In genomic region chr1:138209751-138210150, GRCm38 (mm10) we compare ENCODE assay signal across 21 mouse cellular contexts. TPM values are rescaled to one million over a fixed set of nuclear protein-coding genes. Genes with fewer than 3 reads are reported as not detected.
A peak's percentile ranks its signal among the peaks of the same experiment; 100 is the strongest.
DNase-seq lines count a peak whose midpoint lies in the region; ATAC-seq and TF ChIP-seq lines count a peak whose summit lies in the region.
"Had no signal": no experiment of that assay in that cellular context is flagged by ENCODE, and none has a peak within 500 bp of the region (broad histone marks: within the 10 kb centered on the region; RNA-seq: fewer than 3 reads in every experiment).

No protein-coding gene starts in this region.

- no peak overlapping the region for H3K27ac ChIP-seq in heart, embryonic 11.5 days (ENCODE audit: low read depth, low read length)
- no peak overlapping the region for H3K27ac ChIP-seq in liver, postnatal 0 days (ENCODE audit: low read depth)
- H3K27ac ChIP-seq in liver, embryonic 11.5 days (ENCODE audit: low read depth, low read length) = no peak overlapping the region
- no peak overlapping the region for H3K27ac ChIP-seq in left cerebral cortex, adult 2 months
- H3K27ac ChIP-seq: embryonic facial prominence, embryonic 12.5 days; forebrain, embryonic 15.5 days; heart, embryonic 10.5 days; heart, embryonic 15.5 days; hindbrain, embryonic 12.5 days had no signal

- no peaks in the 10 kb centered on the region for H3K36me3 ChIP-seq in heart, embryonic 11.5 days (ENCODE audit: control insufficient read depth, insufficient read depth, low read length)
- H3K36me3 ChIP-seq in liver, postnatal 0 days (replicated peaks; ENCODE audit: insufficient read depth, low read length) = no peaks in the 10 kb centered on the region
- H3K36me3 ChIP-seq in liver, embryonic 11.5 days (ENCODE audit: control insufficient read depth, insufficient read depth, low read length) = no peaks in the 10 kb centered on the region
- H3K36me3 ChIP-seq: embryonic facial prominence, embryonic 12.5 days; forebrain, embryonic 15.5 days; heart, embryonic 10.5 days; heart, embryonic 15.5 days; hindbrain, embryonic 12.5 days had no signal

- H3K4me3 ChIP-seq in heart, embryonic 11.5 days (ENCODE audit: low read depth, low read length) = no peak overlapping the region
- no peak overlapping the region for H3K4me3 ChIP-seq in liver, postnatal 0 days (ENCODE audit: low read depth, low read length)
- H3K4me3 ChIP-seq in liver, embryonic 11.5 days (ENCODE audit: low read depth, low read length) = no peak overlapping the region
- no peak overlapping the region for H3K4me3 ChIP-seq in left cerebral cortex, adult 2 months
- H3K4me3 ChIP-seq: embryonic facial prominence, embryonic 12.5 days; forebrain, embryonic 15.5 days; heart, embryonic 10.5 days; heart, embryonic 15.5 days; hindbrain, embryonic 12.5 days had no signal

- H3K9ac ChIP-seq in heart, embryonic 11.5 days (ENCODE audit: low read depth, low read length) = no peak overlapping the region
- no peak overlapping the region for H3K9ac ChIP-seq in liver, postnatal 0 days (replicated peaks)
- no peak overlapping the region for H3K9ac ChIP-seq in liver, embryonic 11.5 days (ENCODE audit: low read depth, low read length)
- H3K9ac ChIP-seq: embryonic facial prominence, embryonic 12.5 days; forebrain, embryonic 15.5 days; heart, embryonic 15.5 days; hindbrain, embryonic 12.5 days had no signal

- TF ChIP-seq EP300 in liver, postnatal 0 days (IDR thresholded peaks at IDR 0.05; ENCODE audit: low read depth) = no peak

- H3K27me3 ChIP-seq in heart, embryonic 11.5 days (ENCODE audit: control insufficient read depth, insufficient read depth, low read length) = no peaks in the 10 kb centered on the region
- no peaks in the 10 kb centered on the region for H3K27me3 ChIP-seq in liver, postnatal 0 days (ENCODE audit: insufficient read depth, low read length)
- no peaks in the 10 kb centered on the region for H3K27me3 ChIP-seq in liver, embryonic 11.5 days (replicated peaks; ENCODE audit: control insufficient read depth, insufficient read depth, low read length)
- H3K27me3 ChIP-seq: embryonic facial prominence, embryonic 12.5 days; forebrain, embryonic 15.5 days; heart, embryonic 15.5 days; hindbrain, embryonic 12.5 days had no signal

- DNase-seq in heart, postnatal 14 days = peak; percentile 3 to 4
- DNase-seq in kidney, adult 9 months = peak; percentile 85
- no peak for DNase-seq in kidney, postnatal 4 days
- no peak for DNase-seq in liver, postnatal 0 days
- DNase-seq in liver, embryonic 11.5 days (ENCODE audit: low spot score) = no peak
- peak; percentile 4 for DNase-seq in lung, postnatal 14 days
- no peak for DNase-seq in left cerebral cortex, adult 2 months (ENCODE audit: extremely low spot score in 1 of 2, low spot score in 2 of 2)
- DNase-seq: adrenal gland, postnatal 14 days; cerebellum, adult 11-12 months; cerebellum, adult 9-10 months; cerebellum, postnatal 25 days; gastrocnemius, postnatal 10 days; heart, adult 18-20 months; heart, postnatal 4 days had no signal

- intact Hi-C loops in heart, postnatal 14 days (cut with DNase I) = no loop called here
- intact Hi-C loops in left cerebral cortex, adult 2 months (cut with DNase I) = no loop called here

- no peak overlapping the region for H3K4me2 ChIP-seq in heart, embryonic 11.5 days
- no peak overlapping the region for H3K4me2 ChIP-seq in liver, postnatal 0 days (ENCODE audit: low read depth, low read length)
- no peak overlapping the region for H3K4me2 ChIP-seq in liver, embryonic 11.5 days
- H3K4me2 ChIP-seq: embryonic facial prominence, embryonic 12.5 days; forebrain, embryonic 15.5 days; heart, embryonic 15.5 days; hindbrain, embryonic 12.5 days had no signal

- H3K4me1 ChIP-seq in heart, embryonic 11.5 days (ENCODE audit: control insufficient read depth, insufficient read depth, low read length) = no peaks in the 10 kb centered on the region
- no peaks in the 10 kb centered on the region for H3K4me1 ChIP-seq in liver, postnatal 0 days (ENCODE audit: insufficient read depth)
- no peaks in the 10 kb centered on the region for H3K4me1 ChIP-seq in liver, embryonic 11.5 days (replicated peaks; ENCODE audit: control insufficient read depth, insufficient read depth, low read length)
- H3K4me1 ChIP-seq: embryonic facial prominence, embryonic 12.5 days; heart, embryonic 10.5 days; heart, embryonic 15.5 days had no signal

- WGBS in heart, embryonic 11.5 days (ENCODE audit: insufficient replicate concordance) = 81% methylated on average over 3 of the region's 3 CpGs
- WGBS in liver, postnatal 0 days (ENCODE audit: insufficient replicate concordance) = 77% methylated on average over 3 of the region's 3 CpGs
- WGBS in liver, embryonic 11.5 days = 83% methylated on average over 3 of the region's 3 CpGs

- ATAC-seq in heart, embryonic 11.5 days (replicated peaks; ENCODE audit: insufficient number of reproducible peaks, low FRiP score, low TSS enrichment) = no peak
- peak; percentile 48; the same call in 1 of the 2 replicates for ATAC-seq in liver, postnatal 0 days
- ATAC-seq in liver, embryonic 11.5 days (replicated peaks; ENCODE audit: low FRiP score) = no peak
- ATAC-seq: forebrain, embryonic 15.5 days had no signal

- no peaks in the 10 kb centered on the region for H3K9me3 ChIP-seq in heart, embryonic 11.5 days (replicated peaks; ENCODE audit: control insufficient read depth, low read length)
- no peaks in the 10 kb centered on the region for H3K9me3 ChIP-seq in liver, postnatal 0 days (ENCODE audit: low read length)
- no peaks in the 10 kb centered on the region for H3K9me3 ChIP-seq in liver, embryonic 11.5 days (ENCODE audit: control insufficient read depth, low read length)
- H3K9me3 ChIP-seq: embryonic facial prominence, embryonic 12.5 days; forebrain, embryonic 15.5 days; heart, embryonic 10.5 days; heart, embryonic 15.5 days; hindbrain, embryonic 12.5 days had no signal

- TF ChIP-seq CTCF in liver, postnatal 0 days (IDR thresholded peaks at IDR 0.05; ENCODE audit: low read depth) = no peak
- TF ChIP-seq CTCF in left cerebral cortex, adult 2 months (IDR thresholded peaks at IDR 0.05) = no peak

RNA-seq across cellular contexts. Expression of gene Ptprc, which starts 34.2 kb away (rescaled TPM):
- total RNA-seq in heart, postnatal 14 days (2021) = 10 to 100 TPM in 1 of 2 experiments, 1 to 10 TPM in 1; 4.9 to 19.1 TPM
- polyA plus RNA-seq in heart, embryonic 11.5 days (2014; fragmentation: Nextera tagmentation; extraction: Ambion mirVana) = 1.1 and 1.2 TPM in 2 replicates
- 11.3 and 12.3 TPM in 2 replicates for polyA plus RNA-seq in liver, postnatal 0 days (2015; fragmentation: Nextera tagmentation; extraction: Ambion mirVana)
- 5.4 and 6.4 TPM in 2 replicates for polyA plus RNA-seq in liver, embryonic 11.5 days (2014; fragmentation: Nextera tagmentation; extraction: Ambion mirVana)
- total RNA-seq in left cerebral cortex, adult 2 months (2021) = 1 to 10 TPM; 1.7 to 3.4 TPM
- polyA plus RNA-seq: C2C12 had no signal

Comparison
In these comparisons a context has a peak if more than half of its experiments do, and no peak if none do; other contexts are left out.
1. DNase-seq: peak in heart, postnatal 14 days (2 of 2), kidney, adult 9 months (single experiment) and lung, postnatal 14 days (single experiment); none in kidney, postnatal 4 days (0 of 2), liver, postnatal 0 days (single experiment), liver, embryonic 11.5 days (single experiment) and left cerebral cortex, adult 2 months (0 of 2).